Mouse (Mus musculus): ENCODE data around the gene Olfml1.

- TF ChIP-seq CTCF (IDR thresholded peaks at IDR 0.05; ENCODE audit: extremely low read depth, insufficient read depth, insufficient read length, insufficient replicate concordance) (no peak), POLR2A (IDR thresholded peaks at IDR 0.05; ENCODE audit: low read depth, low read length) (no peak)
Observed at GRCm38 (mm10) chr7:107597956-107598355, 30.7 kb downstream of the Olfml1 start.
